Mouse (Mus musculus): ENCODE results near the gene Dgki.

Gene Dgki

DNA sequence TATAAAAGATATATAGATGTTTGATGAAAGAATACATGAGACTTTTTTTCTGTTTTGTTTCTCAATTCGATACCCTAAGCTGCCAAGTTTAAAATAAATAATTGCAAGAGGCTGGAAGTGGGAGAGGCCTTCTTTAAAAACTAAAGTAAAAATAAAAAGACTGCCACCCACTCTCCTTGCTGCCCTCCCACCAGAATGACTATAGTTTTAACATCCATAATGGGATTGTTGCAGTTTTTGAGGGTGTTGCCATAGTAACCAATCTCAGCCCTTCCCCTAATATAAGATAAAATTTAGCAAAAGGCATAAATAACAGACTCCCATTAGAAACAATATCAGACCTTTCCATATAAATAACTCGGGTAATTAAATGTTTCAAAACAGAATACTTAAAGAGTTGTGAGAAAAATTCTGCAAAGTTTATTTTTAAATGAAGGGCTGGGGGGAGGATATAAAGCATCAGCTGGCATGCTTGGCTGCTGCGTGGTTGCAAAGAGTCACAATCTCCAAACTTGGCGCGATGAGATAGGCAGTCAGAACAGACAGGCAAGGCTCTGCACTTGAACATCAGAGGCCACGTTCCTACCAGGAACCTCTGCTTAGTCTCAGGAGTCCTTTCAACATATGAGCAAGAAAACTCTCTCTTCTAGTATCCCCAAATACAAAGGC is 57.8 kb downstream of the Dgki start:
- DNase-seq (ENCODE audit: low read depth, low spot score): no peak

DNA sequence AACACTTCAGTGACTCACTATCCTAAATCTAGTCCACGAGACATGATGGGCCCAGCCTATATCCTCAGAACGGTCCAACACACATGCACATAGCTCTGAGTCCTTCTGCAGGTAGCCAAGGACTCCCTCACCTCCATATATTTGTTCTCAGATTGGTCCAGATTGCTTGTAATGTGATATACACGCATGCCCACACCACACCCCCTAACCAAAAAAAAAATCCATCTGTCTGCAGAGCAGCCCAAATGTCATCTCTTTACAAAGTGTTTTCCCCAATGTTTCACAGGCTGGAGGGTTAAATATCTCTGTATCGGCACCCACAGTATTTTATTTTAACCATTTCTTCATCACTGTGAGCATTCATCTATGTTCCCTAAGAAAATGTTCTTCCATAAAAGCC is 58.5 kb downstream of the Dgki start:
- no peak for DNase-seq (ENCODE audit: low read depth, low spot score)

DNA sequence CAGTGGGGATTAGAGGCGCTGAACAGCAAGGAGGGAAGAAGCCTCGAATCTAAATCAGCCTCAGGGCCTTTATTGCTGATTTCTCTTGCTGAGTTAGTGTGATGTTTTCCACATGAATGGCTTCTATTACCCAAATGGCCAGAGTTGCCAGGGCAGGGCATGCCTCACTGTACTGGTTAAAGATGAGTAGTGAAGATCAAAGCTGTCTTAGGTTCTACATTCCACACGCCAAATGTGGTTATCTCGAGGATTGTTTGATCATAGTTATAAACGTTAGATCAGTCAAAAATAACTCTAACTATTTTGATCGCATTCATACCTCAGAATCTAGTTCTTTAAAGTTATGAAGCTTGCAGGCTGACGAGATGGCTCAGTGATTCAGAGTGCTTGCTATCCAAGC is 59.8 kb downstream of the Dgki start:
- DNase-seq (ENCODE audit: low read depth, low spot score): no peak

DNA sequence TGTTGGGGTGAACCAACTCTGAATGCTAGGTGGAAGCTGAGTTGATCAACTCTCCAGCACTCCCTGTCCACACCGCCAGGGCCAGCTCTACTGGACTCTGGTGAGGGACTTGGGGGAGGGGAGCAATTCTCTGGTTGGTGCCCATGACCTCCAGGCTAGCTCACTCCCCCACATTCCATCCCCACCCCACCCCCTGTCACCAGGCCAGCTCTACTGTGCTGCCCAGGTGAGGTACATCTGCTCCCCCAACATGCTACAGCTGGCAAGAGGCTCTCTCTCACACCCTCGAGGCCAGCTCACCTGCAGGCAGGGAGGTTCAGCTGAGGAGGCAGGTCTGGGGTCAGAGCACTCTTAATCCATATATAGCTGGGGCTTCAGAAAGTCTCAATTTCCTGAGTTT is 63.1 kb downstream of the Dgki start:
- DNase-seq (ENCODE audit: low read depth, low spot score): no peak

DNA sequence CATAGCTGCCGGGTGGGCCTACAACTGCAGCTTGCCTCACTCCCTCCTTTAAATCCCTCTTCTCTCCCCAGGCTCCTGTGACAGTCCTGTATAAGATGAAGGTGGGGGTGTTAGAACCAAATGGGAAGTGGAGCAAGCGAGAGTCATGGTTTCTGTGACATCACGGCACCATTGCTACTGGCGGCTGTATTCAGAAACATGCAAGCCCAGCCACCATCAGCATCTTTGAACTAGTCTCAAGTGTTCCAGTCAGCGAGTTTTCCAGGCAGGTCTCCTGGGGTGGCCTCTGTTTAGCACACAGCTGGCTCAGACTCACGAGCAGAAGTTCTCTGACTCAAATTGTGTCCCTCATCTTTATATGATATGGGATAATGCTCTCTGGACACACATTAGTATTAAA is 68.8 kb downstream of the Dgki start:
- DNase-seq (ENCODE audit: low read depth, low spot score): no peak

DNA sequence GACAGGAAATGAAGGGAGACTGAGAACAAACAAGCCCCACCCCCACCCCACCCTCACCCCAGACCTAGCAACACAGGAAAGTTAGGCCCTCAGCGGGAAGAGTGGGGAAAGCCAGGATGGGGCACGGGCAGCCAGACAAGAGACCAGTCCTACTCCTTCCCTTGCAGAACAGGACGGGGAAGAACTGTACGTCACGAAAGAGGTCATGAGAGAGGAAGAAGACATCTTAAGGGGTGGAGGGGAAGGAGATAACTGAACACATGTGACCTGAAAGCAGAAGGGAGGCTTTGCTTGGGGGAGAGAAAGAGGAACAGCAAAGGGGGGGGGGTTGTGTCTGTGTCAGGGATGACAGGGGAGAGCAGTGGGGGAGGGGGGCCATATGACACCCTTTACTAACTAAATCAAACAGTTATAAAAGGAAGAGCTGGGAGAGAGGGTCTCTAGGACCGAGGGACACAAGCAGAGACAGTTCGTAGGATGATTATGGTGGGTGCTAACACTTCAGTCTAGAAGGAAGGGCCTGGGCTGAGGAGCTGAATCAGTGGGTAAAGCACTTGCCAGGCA is 77.0 kb downstream of the Dgki start:
- DNase-seq (ENCODE audit: low read depth, low spot score): no peak

DNA sequence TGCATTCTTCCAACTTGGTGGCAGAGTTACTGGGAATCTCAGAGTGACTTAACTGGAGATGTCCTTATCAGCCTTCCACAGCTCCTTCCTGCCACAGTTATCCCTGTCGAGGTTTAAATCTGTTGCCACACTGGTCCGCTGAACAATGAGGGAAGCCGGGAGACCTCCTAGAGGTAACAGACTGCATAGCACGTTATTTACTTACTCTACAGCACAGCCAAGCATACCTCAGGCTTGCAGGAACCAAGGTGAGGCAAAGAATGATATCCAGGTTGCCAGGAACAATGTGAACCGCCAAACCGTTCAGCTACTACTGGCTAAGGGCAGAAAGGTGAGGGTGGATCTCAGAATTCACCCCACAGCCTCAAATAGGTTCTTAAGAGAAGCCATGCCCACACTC is 78.0 kb downstream of the Dgki start:
- DNase-seq (ENCODE audit: low read depth, low spot score): no peak

DNA sequence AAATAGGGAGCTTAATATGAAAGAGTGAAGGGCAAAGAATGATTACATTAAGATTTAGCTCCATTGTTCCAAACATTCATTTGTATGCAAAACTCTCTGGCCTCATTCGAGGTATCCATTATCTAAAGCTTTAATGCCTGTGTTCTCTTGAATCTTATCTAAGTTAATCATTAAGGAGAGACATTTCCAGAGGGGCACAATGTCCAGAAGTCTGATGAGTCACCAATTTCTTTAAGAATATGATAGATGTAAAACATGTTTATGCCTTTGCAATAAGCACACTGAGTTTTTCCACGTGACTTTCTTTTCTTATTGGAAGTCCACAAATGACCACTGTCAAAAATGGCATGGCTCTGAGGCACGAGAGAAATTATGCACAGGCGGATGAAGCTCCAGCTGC is 80.9 kb downstream of the Dgki start:
- no peak for DNase-seq (ENCODE audit: low read depth, low spot score)

DNA sequence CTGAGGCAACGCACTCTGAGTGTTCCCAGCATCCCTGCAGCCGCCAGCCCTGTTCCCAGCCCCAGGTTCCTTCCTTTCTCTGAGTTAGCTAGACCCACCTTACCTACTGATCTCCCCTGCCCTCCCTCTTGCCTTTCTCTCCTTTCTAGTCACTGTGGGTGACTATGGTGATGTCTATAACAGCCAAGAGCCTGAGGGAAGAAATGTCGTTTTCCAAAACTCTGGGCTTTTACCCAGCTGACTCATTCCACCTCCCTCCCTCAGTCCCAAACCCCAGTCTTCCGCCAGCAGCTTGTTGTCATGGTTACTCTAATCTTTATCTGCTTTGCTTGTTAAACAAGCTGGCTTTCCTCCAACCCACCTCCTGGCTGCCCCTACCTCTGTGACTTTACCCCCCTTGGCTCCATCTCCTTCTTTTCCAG is 83.6 kb downstream of the Dgki start:
- DNase-seq (ENCODE audit: low read depth, low spot score): peak; percentile 40

DNA sequence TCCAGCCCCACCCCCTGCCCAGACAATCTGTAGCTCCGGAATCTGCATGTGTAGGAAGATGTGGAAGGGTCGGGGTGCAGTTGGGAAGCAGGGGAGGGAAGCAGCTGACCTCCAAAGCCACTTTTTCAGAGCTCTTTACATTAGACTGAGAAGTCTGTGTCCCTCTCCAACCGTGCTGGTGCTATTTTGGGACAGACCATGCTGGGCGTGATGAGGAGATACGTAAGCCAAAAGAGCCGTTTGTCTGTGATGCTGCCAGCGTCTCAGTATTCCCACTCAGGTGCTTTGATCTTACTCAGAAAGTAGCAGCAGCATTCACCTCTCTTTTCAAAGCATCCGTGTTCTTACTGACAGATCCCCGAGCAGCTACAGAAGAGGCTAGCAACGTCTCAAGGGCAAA is 84.3 kb downstream of the Dgki start:
- DNase-seq (ENCODE audit: low read depth, low spot score): no peak

DNA sequence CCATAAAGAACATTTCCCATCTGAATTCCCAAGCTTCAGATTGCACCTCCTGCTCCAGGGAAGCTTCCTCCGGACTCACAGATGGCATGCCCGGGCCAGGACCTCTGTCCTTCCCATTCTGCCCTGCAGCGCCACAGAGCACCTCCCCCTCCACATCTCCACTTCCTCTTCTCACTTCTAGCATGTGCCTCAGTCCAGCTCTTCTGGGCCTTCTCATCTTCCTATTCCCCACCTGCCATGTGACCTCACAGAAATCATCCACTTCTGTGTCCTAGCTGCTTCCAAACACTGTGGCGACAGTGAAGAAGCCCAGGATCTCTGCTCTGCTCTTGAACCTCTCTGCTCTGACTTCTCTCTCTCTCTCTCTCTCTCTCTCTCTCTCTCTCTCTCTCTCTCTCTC is 87.1 kb downstream of the Dgki start:
- DNase-seq (ENCODE audit: low read depth, low spot score): no peak

DNA sequence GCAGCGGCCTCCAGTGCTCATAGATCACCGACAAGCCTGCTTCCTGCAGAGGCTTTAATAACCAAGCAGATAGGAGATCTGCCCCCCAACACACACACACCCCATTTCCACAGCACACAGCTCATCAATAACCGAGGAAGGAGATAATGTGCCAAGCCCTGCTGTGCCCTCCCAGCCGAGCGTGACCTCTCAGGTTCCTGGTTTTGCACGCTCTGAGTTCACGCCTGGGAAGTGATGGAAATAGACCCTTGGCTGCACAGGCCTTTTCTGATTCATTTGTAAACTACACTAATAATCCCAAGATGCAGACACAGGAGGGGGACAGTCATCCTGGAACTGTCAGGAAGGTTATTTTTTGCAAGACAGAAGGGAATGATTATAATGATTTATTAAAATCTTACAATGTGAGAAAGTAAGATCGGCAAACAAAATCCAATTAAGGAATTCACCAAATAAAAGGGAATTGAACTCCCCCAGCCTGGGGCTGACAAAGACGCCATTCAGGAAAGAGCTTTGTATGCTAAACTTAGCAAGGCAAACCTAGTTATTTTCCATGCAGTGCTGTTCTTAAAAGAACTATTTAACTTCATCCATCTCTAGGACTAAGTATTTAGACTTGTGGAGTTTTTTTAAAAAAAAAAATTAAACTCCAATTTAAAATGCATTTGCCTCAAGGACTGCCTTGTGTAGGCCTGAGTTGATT is 88.3 kb downstream of the Dgki start:
- DNase-seq (ENCODE audit: low read depth, low spot score): no peak

DNA sequence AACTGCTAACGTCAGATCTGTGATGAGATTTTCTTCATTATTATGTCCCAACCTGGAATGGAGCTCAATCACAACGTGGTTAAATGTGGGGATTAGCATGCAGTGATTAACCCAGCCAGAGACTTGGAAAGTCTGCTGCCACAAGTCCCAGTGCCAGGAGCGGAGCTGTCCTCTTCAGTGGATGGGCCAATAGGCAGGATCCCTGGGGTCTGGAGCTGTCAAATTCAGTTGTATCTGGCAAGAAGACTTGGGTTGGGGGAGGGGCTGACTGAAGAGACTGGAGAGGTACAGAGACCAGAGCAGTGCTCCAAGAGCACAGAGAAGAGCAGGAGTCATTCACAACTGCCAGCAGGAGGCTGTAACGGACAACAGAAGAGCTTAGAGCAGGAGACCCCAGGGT is 97.1 kb downstream of the Dgki start:
- DNase-seq (ENCODE audit: low read depth, low spot score): no peak

DNA sequence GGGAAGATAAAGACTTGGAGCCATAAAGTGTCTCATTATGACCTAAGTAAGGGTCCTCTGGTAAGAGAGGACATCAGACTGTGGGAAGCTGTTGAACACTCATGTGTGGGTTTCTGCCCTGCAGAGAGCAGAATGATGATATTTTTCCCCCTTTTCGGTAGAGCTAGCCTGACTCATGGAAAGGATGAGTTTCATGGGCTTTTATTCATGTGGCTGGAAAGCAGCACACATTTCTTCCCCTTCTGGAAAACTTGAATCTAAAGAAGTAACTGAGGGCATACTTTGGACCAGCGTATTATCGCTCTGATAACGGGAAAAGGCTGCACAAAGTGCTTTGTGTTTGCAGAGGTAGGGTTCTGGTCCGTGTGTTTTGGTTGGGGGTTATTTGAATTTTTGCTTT is 99.1 kb downstream of the Dgki start:
- no peak for DNase-seq (ENCODE audit: low read depth, low spot score)

DNA sequence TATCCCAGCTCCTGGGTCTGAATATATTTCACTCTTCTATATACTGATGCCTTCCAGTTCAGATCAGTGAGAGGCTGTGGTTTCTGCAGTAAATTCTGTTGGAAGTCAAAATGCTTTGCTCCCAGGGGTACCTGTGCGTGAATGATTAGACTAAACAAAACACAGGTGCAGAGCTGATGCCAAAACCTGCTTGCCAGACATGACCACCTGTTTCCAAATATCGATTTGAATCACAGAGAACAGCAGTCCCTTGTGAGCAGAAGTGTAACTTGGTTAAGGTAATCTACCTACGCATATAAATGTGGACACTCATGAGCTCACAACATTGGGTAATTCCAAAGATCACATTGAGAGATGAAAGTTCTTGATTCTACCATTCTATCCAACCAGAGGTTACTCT is 100.5 kb downstream of the Dgki start:
- DNase-seq (ENCODE audit: low read depth, low spot score): no peak

DNA sequence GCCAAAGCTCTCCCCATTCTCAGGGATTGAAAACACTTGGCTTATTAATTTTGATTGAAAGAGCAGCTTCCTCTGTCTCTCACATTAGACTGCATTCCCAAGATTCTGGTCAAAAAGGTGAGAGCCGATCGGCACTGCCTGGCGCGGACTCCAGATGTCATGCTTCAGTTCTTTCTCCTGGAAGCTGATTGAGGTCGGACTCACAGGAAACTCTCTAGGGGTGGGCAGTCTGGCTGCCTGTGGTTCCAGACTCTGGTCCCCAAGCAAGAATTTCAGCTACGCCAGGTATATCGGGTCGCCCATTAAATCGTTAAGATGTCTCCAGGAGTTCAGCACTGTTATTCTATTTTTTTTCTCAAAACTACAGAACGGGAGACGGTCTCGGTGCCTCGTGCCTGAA is 102.2 kb downstream of the Dgki start:
- no peak for DNase-seq (ENCODE audit: low read depth, low spot score)

DNA sequence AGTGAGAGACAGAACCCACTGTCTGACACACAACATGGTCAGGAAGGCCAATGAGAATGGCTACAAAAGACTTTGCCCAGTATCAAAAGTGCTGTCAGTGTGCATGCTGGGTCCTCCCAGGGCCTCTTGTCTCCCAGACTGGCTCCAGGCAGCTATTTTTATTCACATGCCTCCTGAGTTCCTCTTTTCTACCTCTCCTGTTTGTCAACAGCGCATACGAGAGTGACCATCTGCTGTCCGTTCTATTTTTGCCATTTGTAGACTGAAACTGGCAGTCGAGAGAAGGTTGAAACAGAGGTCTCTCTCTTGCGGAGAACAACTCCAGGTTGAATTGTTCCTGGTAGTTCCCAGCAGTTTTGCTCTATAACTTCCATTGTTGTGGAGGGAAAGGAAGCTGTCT is 103.1 kb downstream of the Dgki start:
- DNase-seq (ENCODE audit: low read depth, low spot score): no peak

DNA sequence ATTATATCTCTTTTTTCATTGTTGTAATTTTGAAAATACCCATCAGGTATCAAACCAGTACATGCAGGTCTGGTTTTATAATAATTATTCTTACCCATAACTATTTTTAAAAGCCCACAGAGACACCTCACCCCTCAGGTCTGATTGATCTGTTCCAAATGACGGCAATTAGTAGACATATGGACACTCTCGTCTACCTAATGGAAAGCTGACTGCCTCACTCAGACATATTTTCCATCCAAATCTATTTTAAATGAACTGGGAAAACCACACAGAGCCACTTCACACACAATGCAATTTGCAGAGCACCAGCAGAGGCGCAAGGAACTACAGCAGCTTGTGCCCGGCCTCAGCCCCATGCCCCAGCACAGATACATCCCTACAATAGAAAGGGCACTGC is 104.2 kb downstream of the Dgki start:
- DNase-seq (ENCODE audit: low read depth, low spot score): no peak

DNA sequence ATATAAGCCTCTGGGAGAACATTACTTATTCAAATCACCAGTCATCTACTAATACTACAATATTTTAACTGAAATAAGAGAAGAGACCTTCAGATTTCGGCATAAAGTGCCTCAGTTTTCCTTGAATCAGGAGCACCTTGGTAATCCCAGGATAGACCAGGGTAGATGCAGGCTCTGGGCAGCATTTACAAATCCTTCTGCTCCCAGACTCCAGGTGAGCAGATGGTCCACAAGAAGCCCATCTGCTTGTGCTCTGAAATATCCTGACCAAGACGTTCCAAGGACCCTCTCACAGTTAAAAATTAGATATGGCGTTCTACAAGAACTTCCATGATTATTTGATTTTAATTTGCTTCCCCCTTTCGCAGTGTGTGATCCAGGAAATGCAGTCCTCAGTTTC is 118.0 kb downstream of the Dgki start:
- DNase-seq (ENCODE audit: low read depth, low spot score): no peak

DNA sequence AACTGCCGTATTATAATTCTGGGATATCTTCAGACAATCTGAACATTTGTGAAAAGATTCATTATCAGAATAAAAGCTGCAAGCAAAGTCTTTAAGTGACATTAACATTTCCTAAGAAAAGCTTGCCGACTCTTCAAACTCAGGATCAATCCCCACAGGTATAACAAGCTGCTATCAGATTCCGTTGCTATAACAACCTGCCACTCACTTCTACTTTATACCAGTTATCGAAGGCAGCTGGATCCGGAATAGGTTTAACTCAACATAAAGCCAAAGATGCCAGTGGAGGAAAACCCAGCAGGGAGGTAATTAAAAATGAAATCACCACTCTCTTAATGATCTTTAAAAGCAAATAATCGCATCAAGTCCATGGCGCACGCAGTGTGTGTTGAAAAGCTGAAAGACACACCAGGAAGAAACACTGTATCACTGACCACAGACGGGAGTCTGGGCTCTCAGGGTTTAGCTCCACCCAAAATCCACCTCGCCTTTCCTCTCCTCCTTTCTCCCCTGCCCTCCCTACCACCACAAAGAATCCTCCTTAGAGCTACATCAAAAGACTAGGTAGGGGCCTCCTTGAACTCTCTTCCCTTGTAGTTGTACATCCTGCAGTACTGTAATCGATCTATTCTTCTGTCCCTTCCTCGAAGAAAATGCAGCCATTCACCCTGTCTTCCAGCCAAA is 128.7 kb downstream of the Dgki start:
- no peak for DNase-seq (ENCODE audit: low read depth, low spot score)

DNA sequence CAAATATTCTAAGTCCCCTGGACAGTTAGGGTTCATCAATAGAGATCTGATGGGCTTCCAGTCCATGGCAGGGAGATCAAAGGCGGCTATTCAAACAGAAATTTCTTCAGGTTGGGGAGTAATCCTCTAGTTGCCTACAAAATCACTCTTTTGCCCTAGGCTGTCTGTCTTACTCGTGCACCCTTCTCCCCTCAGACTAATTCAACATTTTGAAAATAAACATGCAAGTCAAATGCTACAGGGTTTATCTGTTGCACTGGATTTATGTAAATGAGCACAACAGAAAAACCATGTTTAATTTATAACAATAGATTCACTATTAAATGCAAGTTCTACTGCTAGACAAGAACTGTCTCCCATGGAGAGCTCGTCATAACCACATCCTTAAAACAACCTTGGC is 141.1 kb downstream of the Dgki start:
- DNase-seq (ENCODE audit: low read depth, low spot score): no peak

DNA sequence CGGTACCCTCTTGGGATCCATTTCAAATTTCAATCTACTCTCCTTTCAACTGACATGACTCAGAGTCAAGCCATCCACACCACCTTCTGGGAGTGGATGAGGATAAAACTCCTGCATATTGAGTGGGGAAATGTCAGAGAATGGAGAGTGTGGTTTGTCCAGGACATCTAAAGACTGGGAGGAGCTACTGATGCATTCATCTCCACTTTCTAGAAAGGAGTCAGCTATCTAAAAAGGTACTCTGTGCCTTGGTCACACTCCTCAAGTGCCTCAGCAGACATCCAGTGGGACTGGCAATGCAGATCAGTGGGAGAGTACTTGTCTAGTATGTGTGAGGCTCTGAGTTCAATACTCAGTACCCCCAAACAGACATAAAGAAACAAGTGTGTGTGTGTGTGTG is 145.9 kb downstream of the Dgki start:
- DNase-seq (ENCODE audit: low read depth, low spot score): no peak

DNA sequence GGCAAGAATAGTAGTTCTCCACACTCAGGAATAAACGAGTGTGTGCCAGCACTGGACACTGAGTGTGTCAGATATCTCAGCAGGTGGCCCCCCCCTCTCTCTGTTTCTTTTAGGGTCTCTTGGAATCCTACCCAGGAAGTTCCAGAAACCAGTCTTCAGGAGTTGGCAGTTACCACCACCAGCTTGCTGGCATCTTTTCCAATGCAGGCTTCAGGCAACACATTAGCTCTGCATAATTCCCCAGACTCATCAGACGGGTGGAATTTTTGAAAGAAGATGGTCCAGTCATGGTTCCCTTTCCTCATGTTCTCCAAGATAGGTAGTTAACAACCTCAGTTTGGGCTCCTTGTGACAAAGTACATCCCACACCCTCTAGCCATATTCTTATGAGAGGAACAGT is 149.5 kb downstream of the Dgki start:
- no peak for DNase-seq (ENCODE audit: low read depth, low spot score)

All from brain, embryonic 18.5 days (tissue).